Mouse (Mus musculus): ENCODE data around the gene Hibch.
"Not testable (repeated sequence)": the region's sequence is repeated elsewhere in the genome, so short reads cannot be mapped to it uniquely, and the experiment has no call there.

Hibch gene

GRCm38 (mm10) chr1:52884208-52884607 lies 39.5 kb downstream of the Hibch start:
- DNase-seq (ENCODE audit: low spot score), result no peak

DNA sequence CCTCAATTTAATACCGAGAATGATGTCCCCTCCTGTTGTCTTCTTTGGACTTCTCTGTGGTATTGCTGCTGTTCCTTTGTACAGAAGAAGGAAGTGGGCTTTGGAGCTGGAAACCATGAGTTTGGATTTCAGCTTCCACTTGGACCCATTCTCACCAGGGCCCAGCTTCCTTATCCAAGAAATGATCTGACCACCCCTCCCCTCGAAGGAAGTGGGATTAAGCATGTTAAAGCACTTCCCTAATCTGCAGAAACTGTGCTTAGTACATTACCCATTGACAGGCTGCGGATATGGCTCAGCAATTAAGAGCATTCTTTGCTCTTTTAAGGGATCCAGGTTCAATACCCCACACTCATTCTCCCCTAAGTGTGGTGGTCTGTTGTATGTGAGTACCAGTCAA lies 65.1 kb downstream of the Hibch start:
- DNase-seq (ENCODE audit: low spot score), result no peak

GRCm38 (mm10) chr1:52916655-52917054 lies 71.9 kb downstream of the Hibch start:
- no peak for DNase-seq (ENCODE audit: low spot score)

GRCm38 (mm10) chr1:52918897-52919296 lies 74.2 kb downstream of the Hibch start:
- DNase-seq (ENCODE audit: low spot score), result not testable (repeated sequence)

GRCm38 (mm10) chr1:52924482-52924881 lies 79.8 kb downstream of the Hibch start:
- not testable (repeated sequence) for DNase-seq (ENCODE audit: low spot score)

DNA sequence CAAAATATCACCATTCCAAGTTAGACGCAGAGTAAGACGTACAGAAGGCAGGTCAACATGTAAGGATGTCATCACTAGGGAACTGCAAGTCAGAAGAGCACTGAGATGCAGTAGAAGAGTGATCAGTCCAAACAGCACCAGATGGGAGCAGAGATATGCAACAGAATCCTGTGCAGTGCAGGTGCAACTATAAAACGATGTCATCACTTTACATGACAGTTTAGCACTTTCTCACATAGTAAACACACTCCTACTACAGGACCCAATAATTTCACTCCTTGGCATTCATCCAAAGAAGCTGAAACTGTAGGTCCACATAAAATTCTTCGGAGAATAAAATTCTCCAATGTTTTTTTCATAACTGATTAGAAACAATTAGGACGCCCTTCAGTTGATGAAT lies 89.8 kb downstream of the Hibch start:
- DNase-seq (ENCODE audit: low spot score), result no peak

DNA sequence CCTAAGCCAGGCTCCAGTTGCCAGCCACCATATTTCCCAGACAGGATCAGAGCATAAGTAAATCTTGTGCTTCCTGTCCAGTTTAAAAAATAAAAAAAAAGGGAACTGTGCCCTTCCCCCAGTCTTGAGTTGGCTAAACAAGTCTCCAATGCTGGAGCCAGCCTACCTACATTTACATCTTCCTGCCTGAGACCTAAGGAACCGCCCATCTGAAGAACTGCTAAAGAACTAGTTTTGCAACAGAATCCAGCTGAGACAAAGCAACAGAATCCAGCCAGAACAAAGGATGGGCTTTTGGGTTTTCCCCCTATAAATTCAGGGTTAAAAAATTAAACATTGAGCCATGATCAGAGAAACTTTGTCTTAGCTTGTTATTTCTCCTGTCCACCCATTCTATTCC lies 94.3 kb downstream of the Hibch start:
- no peak for DNase-seq (ENCODE audit: low spot score)

GRCm38 (mm10) chr1:52947895-52948294 lies 103.2 kb downstream of the Hibch start:
- DNase-seq (ENCODE audit: low spot score), result no peak

- no peak for DNase-seq (ENCODE audit: low spot score)
These were observed 106.6 kb downstream of the Hibch start for GRCm38 (mm10) chr1:52951146-52951868.

GRCm38 (mm10) chr1:52952143-52952542 lies 107.4 kb downstream of the Hibch start:
- no peak for DNase-seq (ENCODE audit: low spot score)

DNA sequence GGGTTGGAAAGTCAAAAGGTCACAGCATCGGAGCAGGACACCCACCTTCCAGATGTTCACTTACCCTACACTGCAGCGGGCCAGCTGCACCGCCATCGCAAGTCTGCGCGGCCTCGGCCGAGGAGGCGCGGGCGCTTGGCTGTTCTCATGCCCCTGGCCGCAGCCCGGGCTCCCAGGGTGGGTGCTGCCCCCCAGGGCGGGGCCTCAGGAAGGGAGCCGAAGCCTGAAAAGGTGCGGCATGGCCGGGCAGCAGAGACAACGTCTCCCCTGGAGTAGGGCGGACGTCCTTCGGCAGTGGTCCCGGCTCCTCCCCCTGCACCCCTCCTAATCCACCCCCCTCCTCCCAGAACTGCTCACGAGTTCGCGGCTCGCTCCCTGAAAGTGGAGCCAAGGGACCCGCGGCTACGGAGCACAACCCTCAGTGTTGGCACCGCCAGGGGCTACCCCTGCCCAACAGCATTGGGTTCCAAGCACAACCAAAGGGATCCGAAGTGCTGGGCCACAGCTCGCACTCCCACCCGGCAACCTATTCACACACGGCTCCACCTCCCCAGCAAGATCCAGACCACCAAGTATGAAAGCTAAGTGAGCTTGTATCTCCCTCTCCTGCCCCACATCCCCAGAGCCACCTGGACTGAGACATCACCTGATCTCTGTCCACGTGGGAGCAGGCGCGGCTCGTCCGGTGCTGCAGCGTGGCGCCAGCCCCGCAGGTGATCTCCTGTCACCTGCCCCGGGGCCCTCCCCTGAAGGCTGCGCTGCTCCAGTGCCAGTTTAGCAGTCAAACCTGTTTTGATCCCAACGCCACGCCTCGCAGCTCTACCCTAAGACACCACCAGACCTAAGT lies 108.0 kb downstream of the Hibch start:
- DNase-seq (ENCODE audit: low spot score), result peak; percentile 16

GRCm38 (mm10) chr1:52953548-52953947 lies 108.8 kb downstream of the Hibch start:
- no peak for DNase-seq (ENCODE audit: low spot score)

GRCm38 (mm10) chr1:52954456-52954855 lies 109.7 kb downstream of the Hibch start:
- no peak for DNase-seq (ENCODE audit: low spot score)

DNA sequence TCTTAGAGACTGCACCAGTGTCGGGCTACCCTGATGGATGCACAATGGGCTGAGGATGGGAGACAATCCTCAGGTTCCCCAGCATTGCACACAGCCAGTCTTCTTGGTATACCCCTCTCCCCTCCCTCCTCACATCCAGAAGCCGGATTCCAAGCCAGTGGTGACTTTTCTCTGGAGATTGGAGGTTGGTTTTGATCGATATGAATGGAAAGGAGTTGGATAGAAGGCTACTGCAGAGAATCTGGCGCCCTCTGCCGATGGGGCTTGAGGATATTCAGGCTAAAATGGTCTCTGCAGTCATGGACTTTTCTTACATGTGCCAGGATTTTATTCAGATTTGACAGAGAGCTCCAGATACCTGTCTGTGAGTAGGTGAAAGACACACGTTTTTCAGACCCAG lies 110.4 kb downstream of the Hibch start:
- DNase-seq (ENCODE audit: low spot score), result peak; percentile 33

GRCm38 (mm10) chr1:52956746-52957145 lies 112.0 kb downstream of the Hibch start:
- no peak for DNase-seq (ENCODE audit: low spot score)

DNA sequence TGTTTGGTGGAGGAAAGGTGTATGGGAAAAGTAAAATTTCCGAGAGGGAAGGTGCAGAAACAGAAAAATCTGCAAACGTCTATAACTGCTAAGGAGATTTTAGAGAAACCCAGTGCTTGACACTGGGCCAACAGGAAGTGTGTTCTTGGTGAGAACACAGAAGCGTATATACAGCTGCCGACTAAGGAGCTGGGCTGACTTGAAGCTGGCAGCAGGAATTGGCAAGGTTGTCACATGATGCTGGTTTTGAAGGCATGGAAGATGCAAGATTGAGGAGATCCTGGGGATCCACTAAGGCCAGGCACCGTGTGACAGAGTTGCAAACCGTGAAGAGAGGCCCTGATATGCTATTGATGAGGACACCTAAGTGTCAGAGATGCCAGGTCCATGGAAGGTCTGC lies 115.5 kb downstream of the Hibch start:
- no peak for DNase-seq (ENCODE audit: low spot score)

- DNase-seq (ENCODE audit: low spot score), result no peak
These were observed 118.4 kb downstream of the Hibch start for GRCm38 (mm10) chr1:52963097-52963496.

GRCm38 (mm10) chr1:52964581-52964980 lies 119.9 kb downstream of the Hibch start:
- no peak for DNase-seq (ENCODE audit: low spot score)
